Mouse (Mus musculus) layer of hippocampus, adult 9-10 months (tissue): ENCODE data around the gene Abat.
A peak's percentile ranks its signal among the peaks of the same experiment; 100 is the strongest.

Source experiments
- DNase-seq: peaks from one replicate; pipeline ENCODE4 v3.0.0; 2022; ENCODE audit warnings: low spot score

Gene Abat

GRCm38 (mm10) chr16:8573751-8574150 is 60.5 kb downstream of the Abat start:
- no peak for DNase-seq

DNA sequence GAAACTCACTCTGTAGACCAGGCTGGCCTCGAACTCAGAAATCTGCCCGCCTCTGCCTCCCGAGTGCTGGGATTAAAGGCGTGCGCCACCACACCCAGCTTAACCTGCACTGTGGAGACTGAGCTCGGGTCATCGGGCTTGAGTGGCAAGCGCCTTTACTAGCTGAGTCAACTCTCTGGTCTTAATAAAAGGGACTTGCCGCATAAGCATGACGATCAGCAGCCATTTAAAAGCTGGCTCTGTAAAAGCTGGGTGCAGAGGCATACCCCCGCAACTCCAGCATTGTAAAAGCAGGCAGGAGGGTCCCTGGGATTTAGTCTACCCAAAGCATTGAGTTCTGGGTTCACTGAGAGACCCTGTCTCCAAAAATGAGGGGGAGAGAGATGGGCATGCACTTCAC is 61.1 kb downstream of the Abat start:
- DNase-seq, result no peak

GRCm38 (mm10) chr16:8576111-8576510 is 62.9 kb downstream of the Abat start:
- no peak for DNase-seq

DNA sequence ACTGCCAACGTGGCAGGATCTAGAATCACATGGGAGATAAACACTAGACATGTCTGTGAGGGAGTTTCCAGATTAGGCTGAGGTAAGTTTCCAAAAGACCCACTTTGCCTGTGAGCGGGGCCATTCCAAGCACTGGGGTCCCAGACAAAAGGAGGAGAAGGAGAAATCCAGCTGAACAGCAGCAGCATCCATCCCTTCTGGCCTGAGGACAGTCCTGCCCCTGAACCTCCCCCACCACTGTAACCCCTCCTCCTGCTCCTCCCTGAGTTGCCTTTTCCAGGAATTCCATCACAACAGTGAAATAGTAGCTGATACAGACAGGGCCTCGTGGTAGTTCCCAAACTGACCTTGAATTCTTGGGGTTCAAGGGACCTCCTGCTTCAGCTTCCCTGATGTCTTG is 63.7 kb downstream of the Abat start:
- DNase-seq, result no peak

GRCm38 (mm10) chr16:8578326-8578725 is 65.1 kb downstream of the Abat start:
- DNase-seq, result no peak

DNA sequence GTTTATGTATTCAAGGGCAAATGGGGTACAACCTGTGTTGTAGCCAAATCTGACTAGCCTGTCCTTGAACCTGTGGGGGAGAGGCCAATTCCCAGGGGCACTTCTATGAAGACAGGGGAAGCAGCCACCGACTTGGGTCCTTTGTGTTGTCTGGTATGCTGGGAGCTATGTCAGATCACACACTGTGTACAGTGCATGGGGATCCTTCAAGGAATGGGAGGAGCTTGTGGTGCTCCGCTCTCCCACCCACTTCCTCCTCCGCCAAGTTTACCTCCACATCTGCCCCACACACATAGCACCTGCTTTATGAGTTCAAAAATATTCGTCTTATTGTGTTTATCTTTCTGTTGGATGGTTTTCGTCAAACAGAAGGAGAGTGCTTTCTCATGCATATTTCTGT is 66.3 kb downstream of the Abat start:
- DNase-seq, result no peak

DNA sequence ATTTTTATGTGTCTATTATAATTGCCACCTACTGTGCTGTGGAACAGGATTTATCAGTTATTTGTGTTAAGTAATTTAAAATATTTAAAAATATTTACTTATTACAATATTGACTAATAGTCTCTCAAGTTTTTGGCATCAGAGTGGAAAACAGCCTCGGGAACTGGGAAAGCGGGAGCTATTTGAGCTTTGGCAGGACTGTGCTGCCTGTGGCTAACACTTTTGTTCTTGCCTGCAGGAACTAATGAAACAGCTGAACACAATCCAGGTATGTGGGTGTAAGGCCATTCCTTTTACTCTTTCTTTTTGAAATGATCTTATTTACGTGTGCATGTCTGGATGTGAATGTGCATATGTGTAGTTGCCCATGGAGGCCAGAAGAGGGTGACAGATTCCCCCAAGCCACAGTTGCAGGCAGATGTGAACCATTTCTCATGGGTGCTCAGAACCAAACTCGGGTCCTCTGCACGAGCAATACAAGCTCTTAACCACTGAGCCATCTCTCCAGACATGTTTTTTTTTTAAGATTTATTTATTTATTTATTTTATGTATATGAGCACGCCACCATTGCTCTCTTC is 68.5 kb downstream of the Abat start:
- DNase-seq, result no peak

- DNase-seq, result no peak
These were observed 69.5 kb downstream of the Abat start for GRCm38 (mm10) chr16:8582579-8583295.

DNA sequence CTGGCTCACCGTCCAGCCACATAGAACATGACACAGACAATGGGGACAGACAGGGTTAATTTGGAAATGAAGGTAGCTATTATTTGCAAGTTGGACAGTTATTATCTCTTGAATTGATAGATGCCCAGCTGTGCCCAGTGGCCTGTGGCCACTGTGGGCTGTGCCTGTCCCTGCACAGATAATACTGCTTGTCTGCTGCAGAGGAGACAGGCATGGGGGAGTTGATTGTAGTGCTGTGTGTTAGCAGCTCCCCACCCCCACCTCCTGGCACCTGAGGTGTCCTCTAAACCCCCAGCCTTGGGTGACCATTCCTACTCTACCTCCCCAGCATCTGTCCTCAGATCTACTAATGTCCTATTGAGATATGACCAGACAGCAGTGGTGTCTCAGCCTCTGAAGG is 71.0 kb downstream of the Abat start:
- DNase-seq, result no peak

DNA sequence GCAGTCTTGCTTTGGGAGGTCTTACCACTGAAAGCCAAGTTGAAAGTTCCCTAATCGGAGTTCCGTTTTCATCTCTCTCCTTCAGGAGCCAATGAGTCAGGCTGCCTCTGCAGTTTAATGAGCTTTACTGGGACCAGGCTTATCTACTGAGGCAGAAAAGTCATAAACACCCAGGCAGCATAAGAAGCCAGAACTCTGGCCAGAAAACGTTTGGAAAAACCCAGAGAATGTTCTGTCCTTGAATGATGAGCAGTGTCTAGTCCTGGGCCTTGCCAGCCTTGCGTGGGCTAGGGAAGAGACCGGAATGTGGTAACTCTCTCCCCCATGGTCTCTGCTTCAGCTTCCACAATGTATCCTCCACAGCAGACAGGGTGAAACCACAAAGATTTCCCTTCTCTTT is 71.8 kb downstream of the Abat start:
- DNase-seq, result no peak

GRCm38 (mm10) chr16:8595411-8595810 is 82.2 kb downstream of the Abat start:
- peak; percentile 60 for DNase-seq

GRCm38 (mm10) chr16:8596336-8596735 is 83.1 kb downstream of the Abat start:
- peak; percentile 4 for DNase-seq

GRCm38 (mm10) chr16:8597516-8597915 is 84.3 kb downstream of the Abat start:
- no peak for DNase-seq

DNA sequence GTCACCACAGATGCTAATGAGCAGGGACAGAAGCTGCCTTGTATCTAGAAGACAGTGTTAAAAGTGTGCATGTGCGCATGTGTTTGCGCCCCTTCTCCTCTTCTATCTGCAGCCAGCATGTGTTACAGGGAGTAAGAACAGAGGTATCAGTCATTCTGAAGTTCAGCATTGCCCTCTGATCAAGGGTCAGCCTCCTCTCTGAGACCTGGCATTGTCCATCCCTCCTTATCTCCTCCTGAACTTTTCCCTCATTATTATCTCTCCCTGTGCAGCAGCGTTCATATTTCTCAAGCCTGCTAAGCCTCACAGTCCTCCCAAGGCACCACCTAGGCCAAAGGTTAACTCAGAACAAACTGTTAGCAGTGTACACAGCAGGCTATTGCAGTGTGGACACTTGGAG is 90.6 kb downstream of the Abat start:
- no peak for DNase-seq

DNA sequence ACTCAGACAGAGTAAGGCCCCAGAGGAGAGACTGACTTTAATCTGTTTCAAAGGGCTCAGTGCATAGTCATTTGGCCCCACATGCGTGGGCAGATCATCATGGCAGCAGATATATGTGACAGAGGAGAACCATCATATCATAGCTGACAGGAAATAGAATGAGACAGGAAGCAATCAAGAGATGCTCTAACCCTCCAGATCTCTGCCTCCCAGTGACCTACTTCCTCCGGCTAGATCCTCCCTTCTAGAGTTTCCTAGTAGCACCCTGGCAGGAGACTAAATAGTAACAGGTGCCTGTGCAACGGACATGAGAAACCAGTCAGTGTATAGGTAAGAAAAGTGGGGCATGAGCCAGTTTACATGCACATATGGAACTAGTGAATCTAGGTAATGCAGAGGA is 97.2 kb downstream of the Abat start:
- no peak for DNase-seq

DNA sequence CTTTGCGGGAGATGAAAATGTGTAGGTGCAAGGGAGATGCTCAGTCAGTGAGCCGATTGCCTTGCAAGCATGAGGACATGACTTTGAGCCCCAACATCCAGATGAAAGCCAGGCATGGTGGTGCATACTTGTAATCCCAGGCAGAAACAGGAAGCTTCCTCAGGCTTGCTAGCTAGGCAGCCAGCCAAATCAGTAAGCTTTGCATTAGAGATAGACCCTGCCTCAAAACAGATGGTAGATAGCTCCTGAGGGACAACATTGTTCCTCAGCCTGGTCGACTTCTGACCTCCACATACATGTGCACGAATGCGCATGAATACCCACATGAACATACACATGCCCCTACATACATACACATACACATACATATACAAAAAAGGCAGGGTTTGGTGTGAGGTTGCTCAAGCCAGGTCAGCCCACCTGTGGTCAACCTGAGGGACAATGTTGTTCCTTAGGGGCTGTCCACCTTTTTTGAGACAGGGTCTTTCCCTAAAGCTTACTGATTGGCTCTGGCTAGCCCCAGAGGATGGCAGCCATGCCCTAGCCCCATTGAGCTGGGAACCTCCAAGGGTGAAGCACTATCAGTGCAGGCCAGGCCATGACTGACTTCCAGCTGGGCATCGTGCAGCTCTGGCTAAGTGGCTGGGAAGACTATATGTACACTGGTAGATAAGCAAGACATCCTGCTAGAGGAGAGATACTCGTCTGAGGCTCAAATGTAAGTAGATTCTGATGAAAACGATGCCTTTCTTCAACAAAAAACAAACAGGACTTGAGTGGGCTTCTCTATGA is 99.2 kb downstream of the Abat start:
- DNase-seq, result no peak

DNA sequence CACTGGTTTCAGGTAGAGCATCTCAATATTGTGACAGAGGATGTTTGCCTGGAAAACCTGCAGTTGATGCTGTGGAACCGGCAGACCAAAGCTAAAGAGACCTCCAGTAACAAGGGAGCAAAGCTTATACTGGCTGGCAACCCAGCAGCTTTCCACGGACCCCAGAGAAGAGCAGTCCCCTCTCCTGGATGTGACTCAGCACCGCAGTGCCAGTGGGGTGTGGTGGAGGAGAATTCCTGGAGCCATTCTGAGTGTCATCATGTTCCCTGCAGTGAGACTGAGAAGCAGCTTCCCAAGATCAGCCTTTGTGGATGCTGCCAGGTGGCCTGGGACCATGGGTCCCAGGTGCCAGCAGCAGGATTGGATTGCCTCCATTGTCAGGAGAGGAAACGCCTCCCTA is 99.8 kb downstream of the Abat start:
- no peak for DNase-seq

- no peak for DNase-seq
These were observed 100.2 kb downstream of the Abat start for GRCm38 (mm10) chr16:8613447-8613846.

DNA sequence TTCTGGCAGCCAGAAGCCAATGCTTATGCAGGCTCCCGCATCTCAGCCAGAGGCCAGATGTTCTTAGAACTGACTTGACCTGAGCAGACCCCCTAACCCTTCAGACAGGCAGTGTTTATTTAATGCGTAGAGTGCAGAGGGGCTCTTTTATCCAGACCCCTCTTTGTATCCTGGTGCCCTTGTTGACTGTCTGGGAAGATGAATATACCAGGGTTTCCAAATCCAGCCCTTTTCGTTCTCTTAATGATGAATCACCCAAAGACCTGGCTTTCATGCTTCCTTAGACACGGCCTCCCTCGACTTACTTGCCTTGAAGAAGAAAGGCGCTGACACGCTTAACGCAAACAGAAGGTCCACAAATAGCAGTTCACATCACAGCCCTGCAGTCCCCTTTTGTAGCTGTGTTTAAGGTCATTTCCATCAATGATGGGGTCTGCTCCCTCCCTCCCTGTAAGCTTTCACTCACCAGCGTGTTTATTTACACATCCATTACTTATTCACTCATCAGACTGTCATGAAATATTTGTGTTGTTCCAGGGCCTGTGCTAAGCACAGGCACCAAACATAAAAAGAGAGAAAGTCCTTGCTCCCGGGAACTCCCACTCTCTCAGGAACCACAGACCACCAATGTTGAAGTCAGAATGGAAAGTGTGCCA is 106.6 kb downstream of the Abat start:
- DNase-seq, result no peak

- no peak for DNase-seq
These were observed 107.3 kb downstream of the Abat start for GRCm38 (mm10) chr16:8620315-8621115.

DNA sequence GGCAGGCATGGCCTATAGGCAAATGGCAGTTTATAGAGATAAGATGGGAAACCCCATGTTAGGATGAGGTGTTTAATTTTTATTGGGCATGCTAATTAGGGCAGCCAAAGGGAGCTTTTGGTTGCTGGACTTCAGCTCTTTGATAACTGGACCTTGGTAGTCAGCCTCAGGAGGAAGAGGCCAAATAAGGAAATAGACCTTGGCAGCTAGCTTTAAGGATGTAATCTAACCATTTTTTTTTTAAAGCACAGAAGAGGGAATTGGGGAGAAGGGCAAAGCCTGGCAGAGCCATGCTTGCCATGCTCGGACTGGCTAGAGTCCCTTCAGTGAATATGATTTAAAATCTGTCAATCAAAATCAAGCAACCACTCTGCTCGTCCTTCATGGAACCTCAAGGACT is 117.2 kb downstream of the Abat start:
- no peak for DNase-seq

GRCm38 (mm10) chr16:8631428-8631827 is 118.2 kb downstream of the Abat start:
- DNase-seq, result no peak
